Comparison of ENCODE assay signal across 8 mouse cellular contexts in the genomic region with DNA sequence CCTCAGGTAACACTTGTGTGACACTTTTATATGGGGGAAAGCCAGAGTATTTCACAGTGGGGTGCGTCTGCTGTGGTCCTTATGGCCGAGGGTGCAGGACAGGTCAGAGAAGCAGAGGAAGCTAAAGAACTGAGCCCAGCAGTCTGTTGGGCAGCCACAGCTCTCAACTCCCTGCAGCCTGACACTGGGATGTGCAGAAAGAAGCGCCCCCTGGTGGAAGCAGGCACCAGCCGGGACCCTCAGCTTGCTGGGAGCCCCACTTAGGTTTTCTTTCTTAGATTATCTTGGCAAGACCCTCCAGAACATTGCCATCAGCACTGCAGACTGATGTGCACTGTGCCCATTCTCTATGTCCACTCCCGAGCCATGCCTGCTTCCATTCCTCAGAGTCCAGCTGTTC. TPM values are rescaled to one million over a fixed set of nuclear protein-coding genes. Genes with fewer than 3 reads are reported as not detected.
DNase-seq lines count a peak whose midpoint lies in the region; ATAC-seq and TF ChIP-seq lines count a peak whose summit lies in the region.

No protein-coding gene starts in this region.

- peak; percentile 62 to 67 for DNase-seq in cerebellum, postnatal 10 days
- DNase-seq in cerebellum, adult 2 months = no peak
- peak; percentile 55 for DNase-seq in kidney, postnatal 10 days
- no peak for DNase-seq in kidney, adult 9 months
- DNase-seq in CH12.LX (ENCODE audit: extremely low read depth) (no peak), liver (peak; percentile 51)
- no peak for DNase-seq in heart, embryonic 10.5 days (ENCODE audit: low spot score)

- no peak overlapping the region for H3K27ac ChIP-seq in cerebellum, adult 2 months (ENCODE audit: insufficient read depth, low read length)
- no peak overlapping the region for H3K27ac ChIP-seq in CH12.LX (ENCODE audit: insufficient read depth, low read depth)
- no peak overlapping the region for H3K27ac ChIP-seq in stomach, embryonic 16.5 days (ENCODE audit: low read length)
- no peak overlapping the region for H3K27ac ChIP-seq in heart, embryonic 10.5 days

- dilution Hi-C loops in CH12.LX (cut with MboI; ENCODE audit: extremely low pct_ligation_motif_present, extremely low pct_unique_long_range_greater_than_20kb, low sequenced_read_pairs) = no loop called here

- no peak for TF ChIP-seq EP300 in CH12.LX (IDR thresholded peaks at IDR 0.05; ENCODE audit: low read length)

- H3K9me3 ChIP-seq in CH12.LX (replicated peaks; ENCODE audit: low read length) = no peaks in the 10 kb centered on the region
- H3K9me3 ChIP-seq in stomach, embryonic 16.5 days (replicated peaks; ENCODE audit: control insufficient read depth, low read length) = no peaks in the 10 kb centered on the region
- H3K9me3 ChIP-seq in heart, embryonic 10.5 days = no peaks in the 10 kb centered on the region

- peaks cover 57% of the 10 kb centered on the region for H3K79me2 ChIP-seq in CH12.LX (replicated peaks; ENCODE audit: control insufficient read depth, extremely low read depth, insufficient read depth, poor library complexity, severe bottlenecking)

- H3K4me3 ChIP-seq in cerebellum, adult 2 months (replicated peaks; ENCODE audit: insufficient read depth, low read depth, low read length) = no peak overlapping the region
- no peak overlapping the region for H3K4me3 ChIP-seq in CH12.LX (replicated peaks in 1 of 3; ENCODE audit: low read depth in 2 of 3, low read length in 2 of 3, poor library complexity in 1 of 3)
- no peak overlapping the region for H3K4me3 ChIP-seq in stomach, embryonic 16.5 days (replicated peaks; ENCODE audit: low read length)
- H3K4me3 ChIP-seq in heart, embryonic 10.5 days = no peak overlapping the region

- WGBS in cerebellum, adult 2 months = 47% methylated on average over 5 of the region's 5 CpGs
- 52% methylated on average over 5 of the region's 5 CpGs for WGBS in stomach, embryonic 16.5 days
- WGBS in heart, embryonic 10.5 days = 50% methylated on average over 5 of the region's 5 CpGs

- TF ChIP-seq CTCF in cerebellum, adult 2 months (IDR thresholded peaks at IDR 0.05; ENCODE audit: borderline replicate concordance, insufficient read depth, low read depth, low read length) = no peak
- TF ChIP-seq CTCF in CH12.LX (conservative IDR thresholded peaks at IDR 0.05 in 1 of 2, IDR thresholded peaks at IDR 0.05 in 1 of 2; ENCODE audit: low read depth in 2 of 2, low read length in 2 of 2) = peak; percentile 58 to 65

- H3K4me2 ChIP-seq in CH12.LX (ENCODE audit: insufficient read depth, low read depth, poor library complexity, severe bottlenecking) = no peak overlapping the region
- no peak overlapping the region for H3K4me2 ChIP-seq in stomach, embryonic 16.5 days (ENCODE audit: low read depth, low read length)

- peak; percentile 8 for TF ChIP-seq RAD21 in CH12.LX (IDR thresholded peaks at IDR 0.05; ENCODE audit: low read depth, low read length)

- in situ Hi-C loops in CH12.LX (cut with MboI; ENCODE audit: low pct_ligation_motif_present, low pct_unique_long_range_greater_than_20kb, low sequenced_read_pairs) = no loop called here

- ATAC-seq in stomach, embryonic 16.5 days (ENCODE audit: insufficient read depth, low FRiP score) = peak; percentile 10; the same call in 1 of the 2 replicates

- H3K9ac ChIP-seq in CH12.LX (ENCODE audit: insufficient read depth, low read depth) = no peak overlapping the region
- H3K9ac ChIP-seq in stomach, embryonic 16.5 days (ENCODE audit: low read length) = no peak overlapping the region

- no peaks in the 10 kb centered on the region; the same call in 1 of the 2 replicates for H3K27me3 ChIP-seq in cerebellum, adult 2 months (ENCODE audit: control insufficient read depth, insufficient read depth, low read length)
- no peaks in the 10 kb centered on the region for H3K27me3 ChIP-seq in CH12.LX (replicated peaks)
- H3K27me3 ChIP-seq in stomach, embryonic 16.5 days (ENCODE audit: control insufficient read depth, insufficient read depth, low read length) = no peaks in the 10 kb centered on the region
- no peaks in the 10 kb centered on the region for H3K27me3 ChIP-seq in heart, embryonic 10.5 days (ENCODE audit: insufficient read depth, poor library complexity, severe bottlenecking)

- TF ChIP-seq POLR2A in cerebellum, adult 2 months (IDR thresholded peaks at IDR 0.05; ENCODE audit: borderline replicate concordance, insufficient read depth, low read length) = no peak
- no peak for TF ChIP-seq POLR2A in CH12.LX (IDR thresholded peaks at IDR 0.05; ENCODE audit: low read depth, low read length)

- peaks cover 6% of the 10 kb centered on the region; the same call in 1 of the 2 replicates for H3K4me1 ChIP-seq in cerebellum, adult 2 months (ENCODE audit: control insufficient read depth, insufficient read depth, low read length)
- H3K4me1 ChIP-seq in CH12.LX (ENCODE audit: control insufficient read depth in 1 of 2, insufficient read depth in 2 of 2) = peaks cover 5 to 35% of the 10 kb centered on the region in 2 experiments
- H3K4me1 ChIP-seq in stomach, embryonic 16.5 days (ENCODE audit: control insufficient read depth, insufficient read depth, low read length) = no peaks in the 10 kb centered on the region
- H3K4me1 ChIP-seq in heart, embryonic 10.5 days = peaks cover 48% of the 10 kb centered on the region

- H3K36me3 ChIP-seq in CH12.LX (replicated peaks in 1 of 2; ENCODE audit: control insufficient read depth in 1 of 2, insufficient read depth in 1 of 2, low read length in 1 of 2) = peaks cover 26 to 89% of the 10 kb centered on the region in 2 experiments
- H3K36me3 ChIP-seq in stomach, embryonic 16.5 days (ENCODE audit: control insufficient read depth, insufficient read depth, low read length) = no peaks in the 10 kb centered on the region
- peaks cover 9% of the 10 kb centered on the region; the same call in 1 of the 2 replicates for H3K36me3 ChIP-seq in heart, embryonic 10.5 days

TF ChIP-seq in CH12.LX, 34 proteins besides CTCF, POLR2A, EP300 and RAD21:
- TF ChIP-seq SMC3 (IDR thresholded peaks at IDR 0.05; ENCODE audit: low read depth, low read length) (peak; percentile 39; the same call in 1 of the 2 replicates), RCOR1 (conservative IDR thresholded peaks at IDR 0.05; ENCODE audit: low read depth, low read length) (no peak)

RNA-seq across cellular contexts. Expression of gene Prep, which starts 19.6 kb away (rescaled TPM):
- polyA plus RNA-seq in cerebellum, adult 2 months (2012; rRNA removed) = 7.8 and 8.7 TPM in 2 replicates
- total RNA-seq in CH12.LX (2012; rRNA removed) = 17.6 and 17.8 TPM in 2 replicates
- 25.0 and 25.7 TPM in 2 replicates for total RNA-seq in CH12.LX (2014; rRNA removed)
- polyA plus RNA-seq in CH12.LX (2012; ENCODE audit: insufficient read length, low read depth) = 26.0 and 28.2 TPM in 2 replicates
- 22.1 and 25.1 TPM in 2 replicates for polyA plus RNA-seq in stomach, embryonic 16.5 days (2015; fragmentation: Nextera tagmentation; extraction: Ambion mirVana)
- 30.5 and 32.5 TPM in 2 replicates for polyA plus RNA-seq in heart, embryonic 10.5 days (2016; fragmentation: Nextera tagmentation; extraction: Ambion mirVana)

Comparison
In these comparisons a context has a peak if more than half of its experiments do, and no peak if none do; other contexts are left out.
1. DNase-seq: peak in cerebellum, postnatal 10 days (2 of 2), kidney, postnatal 10 days (single experiment) and liver (single experiment); none in cerebellum, adult 2 months (0 of 2), kidney, adult 9 months (single experiment), CH12.LX (single experiment) and heart, embryonic 10.5 days (single experiment).